Mouse (Mus musculus) urinary bladder, postnatal 25 days (tissue): ENCODE data around the gene Gm21885.

Experiments
- DNase-seq: peaks from one replicate; pipeline ENCODE4 v3.0.0; 2022; ENCODE audit warnings: low spot score

The Gm21885 gene

GRCm38 (mm10) chr11:94320969-94321930 is 39.6 kb downstream of the Gm21885 start:
- DNase-seq: no peak

GRCm38 (mm10) chr11:94321931-94322400 is 40.3 kb downstream of the Gm21885 start, which contains the start of gene Luc7l3:
Gene Luc7l3 (minus strand): TSS chr11:94321988.
- DNase-seq: peak; percentile 94

- no peak for DNase-seq
These were observed 41.0 kb downstream of the Gm21885 start for GRCm38 (mm10) chr11:94322636-94323035.

GRCm38 (mm10) chr11:94323271-94323925 is 41.7 kb downstream of the Gm21885 start:
- no peak for DNase-seq

GRCm38 (mm10) chr11:94324618-94325017 is 42.9 kb downstream of the Gm21885 start:
- DNase-seq: no peak

- no peak for DNase-seq
These were observed 45.3 kb downstream of the Gm21885 start for GRCm38 (mm10) chr11:94326961-94327411.

- DNase-seq: peak; percentile 87
These were observed 46.3 kb downstream of the Gm21885 start, which contains the start of gene Ankrd40 for GRCm38 (mm10) chr11:94327693-94328643. Gene Ankrd40 (plus strand): TSS chr11:94328001.

DNA sequence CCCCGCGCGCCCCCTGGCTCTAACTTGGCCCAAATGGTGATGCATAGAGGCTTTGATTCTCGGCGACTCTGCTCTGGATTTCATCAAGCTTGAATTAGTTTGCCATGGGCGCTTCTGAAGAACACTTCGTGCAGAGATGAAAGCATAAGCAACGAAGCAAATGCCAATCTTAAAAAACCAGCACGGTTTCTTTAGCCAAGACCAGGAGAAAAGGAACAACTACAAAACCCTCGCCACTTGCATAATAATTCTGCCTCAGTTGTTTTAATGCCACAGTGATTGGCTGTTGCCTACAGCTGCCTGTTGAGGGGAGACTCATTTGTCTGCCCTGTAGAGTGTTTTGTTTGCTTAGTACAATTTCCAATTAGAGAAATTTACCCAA is 47.0 kb downstream of the Gm21885 start:
- DNase-seq: no peak

GRCm38 (mm10) chr11:94329270-94329891 is 47.7 kb downstream of the Gm21885 start:
- no peak for DNase-seq

- no peak for DNase-seq
These were observed 48.5 kb downstream of the Gm21885 start for GRCm38 (mm10) chr11:94330211-94330610.

- no peak for DNase-seq
These were observed 51.1 kb downstream of the Gm21885 start for GRCm38 (mm10) chr11:94332726-94333125.

- no peak for DNase-seq
These were observed 52.8 kb downstream of the Gm21885 start for GRCm38 (mm10) chr11:94334386-94334968.
